Mouse (Mus musculus): ENCODE measurements at regions not wholly inside any gene's neighbourhood (a gene's known extent, or its start where the extent isn't known, plus 50 kb on each side); places are given as distances from the start of the nearest gene placed in this dataset.

GRCm38 (mm10) chr16:44621573-44621972 is 62.9 kb upstream of the Boc start:
- Histone ChIP-seq H3K9ac (ENCODE audit: low read length) (no peak overlapping the region), H3K36me3 (ENCODE audit: control insufficient read depth, insufficient read depth, low read length) (no peaks in the 10 kb centered on the region), H3K27me3 (replicated peaks; ENCODE audit: control insufficient read depth, insufficient read depth, low read length) (no peaks in the 10 kb centered on the region), H3K4me3 (ENCODE audit: low read depth, low read length) (no peak overlapping the region), H3K4me1 (replicated peaks; ENCODE audit: control insufficient read depth, insufficient read depth, low read length) (peaks cover 17% of the 10 kb centered on the region), H3K27ac (ENCODE audit: low read depth) (no peak overlapping the region), H3K4me2 (ENCODE audit: low read length) (no peak overlapping the region), H3K9me3 (ENCODE audit: control insufficient read depth, low read length) (no peaks in the 10 kb centered on the region)
- ATAC-seq (replicated peaks; ENCODE audit: low FRiP score, low TSS enrichment, low read depth) (no peak), DNase-seq (ENCODE audit: low spot score) (no peak)
- WGBS = 90% methylated on average over 5 of the region's 5 CpGs

DNA sequence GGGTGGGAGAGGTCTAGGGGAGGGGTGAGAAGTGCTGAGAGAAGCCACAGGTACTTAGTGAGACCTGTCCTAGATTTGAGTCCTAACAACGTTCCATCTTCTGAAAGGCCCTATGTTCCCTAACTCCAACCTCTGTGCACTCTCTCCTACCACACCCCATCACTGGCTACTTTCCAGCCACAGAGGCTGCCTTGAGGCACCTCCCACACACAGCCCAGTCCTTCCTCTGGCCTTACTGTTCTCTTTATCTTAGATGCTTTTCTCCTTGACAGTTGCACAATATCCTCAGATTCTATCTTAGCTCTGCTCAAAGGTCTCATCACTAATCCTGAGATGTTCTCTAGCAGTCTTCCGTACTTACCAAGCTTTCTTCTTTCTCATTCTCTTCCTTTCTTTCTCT is 61.8 kb upstream of the Boc start:
- Histone ChIP-seq H3K27ac (ENCODE audit: low read depth) (no peak overlapping the region), H3K36me3 (ENCODE audit: control insufficient read depth, insufficient read depth, low read length) (no peaks in the 10 kb centered on the region), H3K4me1 (replicated peaks; ENCODE audit: control insufficient read depth, insufficient read depth, low read length) (peaks cover 21% of the 10 kb centered on the region), H3K4me3 (ENCODE audit: low read depth, low read length) (no peak overlapping the region), H3K9ac (ENCODE audit: low read length) (no peak overlapping the region), H3K9me3 (ENCODE audit: control insufficient read depth, low read length) (no peaks in the 10 kb centered on the region), H3K4me2 (ENCODE audit: low read length) (no peak overlapping the region), H3K27me3 (replicated peaks; ENCODE audit: control insufficient read depth, insufficient read depth, low read length) (no peaks in the 10 kb centered on the region)
- WGBS = 79% methylated on average over 2 of the region's 2 CpGs
- ATAC-seq (replicated peaks; ENCODE audit: low FRiP score, low TSS enrichment, low read depth) (no peak), DNase-seq (ENCODE audit: low spot score) (no peak)

DNA sequence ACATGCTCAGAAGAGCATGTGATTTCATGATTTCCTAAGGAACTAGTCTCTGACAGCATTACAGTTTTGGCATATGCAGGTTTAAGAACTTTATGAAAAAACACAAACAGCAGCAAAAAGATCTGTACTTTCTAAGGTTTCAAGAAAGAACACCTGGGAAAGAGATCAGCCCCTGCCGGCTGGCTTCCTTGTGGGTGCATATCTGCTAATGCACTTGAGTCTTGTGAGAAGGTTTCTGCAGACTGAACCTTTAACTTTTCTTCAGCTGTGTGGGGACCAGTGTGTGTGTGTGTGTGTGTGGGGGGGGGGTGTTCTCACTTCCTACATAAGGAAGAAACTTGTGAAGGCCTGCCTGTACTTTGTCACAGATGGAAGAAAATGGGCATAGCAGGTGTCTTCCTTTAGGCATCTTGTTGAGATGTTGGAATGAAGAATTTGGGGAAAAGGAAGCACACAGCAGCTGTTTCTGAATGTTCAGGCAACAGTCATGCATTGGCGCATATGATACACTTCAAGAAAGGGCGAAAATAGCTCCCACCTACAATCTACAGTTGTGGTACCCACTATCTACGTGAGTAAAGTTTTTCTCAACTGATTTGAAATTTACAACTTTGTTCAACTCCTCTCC is 60.9 kb upstream of the Boc start:
- Histone ChIP-seq H3K9me3 (ENCODE audit: control insufficient read depth, low read length) (no peaks in the 10 kb centered on the region), H3K9ac (ENCODE audit: low read length) (no peak overlapping the region), H3K27me3 (replicated peaks; ENCODE audit: control insufficient read depth, insufficient read depth, low read length) (no peaks in the 10 kb centered on the region), H3K4me3 (ENCODE audit: low read depth, low read length) (no peak overlapping the region), H3K4me1 (replicated peaks; ENCODE audit: control insufficient read depth, insufficient read depth, low read length) (peaks cover 22% of the 10 kb centered on the region), H3K4me2 (ENCODE audit: low read length) (no peak overlapping the region), H3K36me3 (ENCODE audit: control insufficient read depth, insufficient read depth, low read length) (no peaks in the 10 kb centered on the region), H3K27ac (ENCODE audit: low read depth) (no peak overlapping the region)
- no peak for DNase-seq (ENCODE audit: low spot score)
- no peak for ATAC-seq (replicated peaks; ENCODE audit: low FRiP score, low TSS enrichment, low read depth)
- WGBS = 82% methylated on average over 4 of the region's 4 CpGs

DNA sequence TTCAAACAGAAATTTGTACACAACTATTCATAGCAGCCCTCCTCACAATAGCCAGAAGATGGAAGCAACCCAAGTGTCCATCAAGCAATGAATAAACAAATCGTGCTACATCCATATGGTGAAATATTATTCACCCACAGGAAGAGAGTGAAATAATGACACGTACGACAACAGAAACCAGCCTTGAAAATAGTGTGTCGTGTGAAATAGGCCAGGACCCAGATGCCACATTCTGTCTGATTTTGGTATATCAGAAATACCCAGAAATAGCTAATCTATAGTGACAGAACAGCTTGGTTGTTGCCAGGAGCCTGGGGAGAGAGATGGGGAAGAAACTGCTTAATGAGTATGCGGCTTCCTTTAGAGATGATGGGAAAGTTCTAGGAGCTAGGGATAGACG is 58.3 kb upstream of the Boc start:
- no peaks in the 10 kb centered on the region for H3K9me3 ChIP-seq (ENCODE audit: control insufficient read depth, low read length)
- WGBS = 73% methylated on average over 6 of the region's 6 CpGs
- H3K27ac ChIP-seq (ENCODE audit: low read depth) = peak overlapping the region; percentile 68
- ATAC-seq (replicated peaks; ENCODE audit: low FRiP score, low TSS enrichment, low read depth) = no peak
- no peak overlapping the region for H3K4me2 ChIP-seq (ENCODE audit: low read length)
- H3K4me1 ChIP-seq (replicated peaks; ENCODE audit: control insufficient read depth, insufficient read depth, low read length) = peaks cover 22% of the 10 kb centered on the region
- no peak overlapping the region for H3K4me3 ChIP-seq (ENCODE audit: low read depth, low read length)
- H3K36me3 ChIP-seq (ENCODE audit: control insufficient read depth, insufficient read depth, low read length) = no peaks in the 10 kb centered on the region
- H3K27me3 ChIP-seq (replicated peaks; ENCODE audit: control insufficient read depth, insufficient read depth, low read length) = no peaks in the 10 kb centered on the region
- DNase-seq (ENCODE audit: low spot score) = no peak
- H3K9ac ChIP-seq (ENCODE audit: low read length) = no peak overlapping the region

DNA sequence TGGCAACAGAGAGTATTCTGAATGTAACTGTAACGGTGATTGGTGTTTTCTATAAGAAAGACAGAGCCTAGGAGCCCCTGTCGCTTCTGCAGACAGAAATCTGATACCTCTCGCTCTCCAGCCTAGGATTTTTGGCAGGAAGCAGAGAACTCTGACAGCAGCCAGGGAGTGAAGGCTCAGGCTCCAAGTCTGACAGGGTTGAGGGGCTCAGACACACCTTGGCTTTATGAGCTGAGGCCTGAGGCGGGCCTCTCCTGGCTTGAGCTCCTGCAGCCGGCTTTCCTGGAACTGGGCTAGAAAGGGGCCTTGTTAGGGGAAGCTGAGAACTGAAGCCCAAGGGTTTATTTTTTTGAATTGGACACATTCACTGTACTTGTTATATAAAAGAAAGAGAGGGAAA is 57.7 kb upstream of the Boc start:
- peak; percentile 87 for ATAC-seq (replicated peaks; ENCODE audit: low FRiP score, low TSS enrichment, low read depth)
- H3K4me2 ChIP-seq (ENCODE audit: low read length) = peak overlapping the region; percentile 20
- 8% methylated on average over 5 of the region's 5 CpGs for WGBS

DNA sequence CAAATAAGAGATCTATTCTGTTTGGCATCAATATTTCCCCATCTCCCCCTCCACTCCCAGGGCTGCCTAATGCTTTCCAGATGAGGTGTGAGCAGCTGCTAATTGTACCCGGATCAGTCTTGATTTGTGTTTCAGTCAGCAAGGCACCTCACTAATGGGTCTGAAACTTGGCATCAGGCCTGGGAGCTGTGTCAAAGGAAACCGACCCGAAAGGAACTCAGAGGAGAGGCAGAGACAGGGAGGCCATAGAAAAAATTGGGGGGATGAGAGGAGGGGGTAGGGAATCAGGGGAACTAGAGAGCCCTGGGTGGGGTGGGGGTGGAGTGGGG is 57.1 kb upstream of the Boc start:
- peak; percentile 44 for ATAC-seq (replicated peaks; ENCODE audit: low FRiP score, low TSS enrichment, low read depth)
- no peaks in the 10 kb centered on the region for H3K36me3 ChIP-seq (ENCODE audit: control insufficient read depth, insufficient read depth, low read length)
- no peaks in the 10 kb centered on the region for H3K9me3 ChIP-seq (ENCODE audit: control insufficient read depth, low read length)
- no peak overlapping the region for H3K9ac ChIP-seq (ENCODE audit: low read length)
- H3K27me3 ChIP-seq (replicated peaks; ENCODE audit: control insufficient read depth, insufficient read depth, low read length) = no peaks in the 10 kb centered on the region
- H3K4me3 ChIP-seq (ENCODE audit: low read depth, low read length) = no peak overlapping the region
- peak; percentile 71 for DNase-seq (ENCODE audit: low spot score)
- H3K4me2 ChIP-seq (ENCODE audit: low read length) = peak overlapping the region; percentile 20
- H3K4me1 ChIP-seq (replicated peaks; ENCODE audit: control insufficient read depth, insufficient read depth, low read length) = peaks cover 22% of the 10 kb centered on the region
- H3K27ac ChIP-seq (ENCODE audit: low read depth) = peak overlapping the region; percentile 68
- 13% methylated on average over 3 of the region's 3 CpGs for WGBS

More for the DNA sequence above, 57.7 kb upstream of the Boc start:
- Histone ChIP-seq H3K4me3 (ENCODE audit: low read depth, low read length) (no peak overlapping the region), H3K27me3 (replicated peaks; ENCODE audit: control insufficient read depth, insufficient read depth, low read length) (no peaks in the 10 kb centered on the region), H3K36me3 (ENCODE audit: control insufficient read depth, insufficient read depth, low read length) (no peaks in the 10 kb centered on the region), H3K9ac (ENCODE audit: low read length) (no peak overlapping the region), H3K9me3 (ENCODE audit: control insufficient read depth, low read length) (no peaks in the 10 kb centered on the region), H3K27ac (ENCODE audit: low read depth) (peak overlapping the region; percentile 68), H3K4me1 (replicated peaks; ENCODE audit: control insufficient read depth, insufficient read depth, low read length) (peaks cover 22% of the 10 kb centered on the region)
- peak; percentile 78 for DNase-seq (ENCODE audit: low spot score)

- H3K9me3 ChIP-seq (ENCODE audit: control insufficient read depth, low read length) = no peaks in the 10 kb centered on the region
- H3K4me1 ChIP-seq (replicated peaks; ENCODE audit: control insufficient read depth, insufficient read depth, low read length) = peaks cover 22% of the 10 kb centered on the region
- H3K4me3 ChIP-seq (ENCODE audit: low read depth, low read length) = no peak overlapping the region
- no peaks in the 10 kb centered on the region for H3K27me3 ChIP-seq (replicated peaks; ENCODE audit: control insufficient read depth, insufficient read depth, low read length)
- no peak overlapping the region for H3K9ac ChIP-seq (ENCODE audit: low read length)
- H3K27ac ChIP-seq (ENCODE audit: low read depth) = peak overlapping the region; percentile 68
- ATAC-seq (replicated peaks; ENCODE audit: low FRiP score, low TSS enrichment, low read depth) (peak; percentile 22), DNase-seq (ENCODE audit: low spot score) (no peak)
- peak overlapping the region; percentile 20; the same call in 1 of the 2 replicates for H3K4me2 ChIP-seq (ENCODE audit: low read length)
- H3K36me3 ChIP-seq (ENCODE audit: control insufficient read depth, insufficient read depth, low read length) = no peaks in the 10 kb centered on the region
- WGBS = 42% methylated on average over 9 of the region's 9 CpGs
Measured at GRCm38 (mm10) chr16:44615172-44615877, 56.6 kb upstream of the Boc start.

- no peak for ATAC-seq (replicated peaks; ENCODE audit: low FRiP score, low TSS enrichment, low read depth)
- 93% methylated on average over 5 of the region's 5 CpGs for WGBS
- Histone ChIP-seq H3K9ac (ENCODE audit: low read length) (no peak overlapping the region), H3K27me3 (replicated peaks; ENCODE audit: control insufficient read depth, insufficient read depth, low read length) (no peaks in the 10 kb centered on the region), H3K4me3 (ENCODE audit: low read depth, low read length) (no peak overlapping the region), H3K36me3 (ENCODE audit: control insufficient read depth, insufficient read depth, low read length) (no peaks in the 10 kb centered on the region), H3K4me1 (replicated peaks; ENCODE audit: control insufficient read depth, insufficient read depth, low read length) (peaks cover 22% of the 10 kb centered on the region), H3K27ac (ENCODE audit: low read depth) (no peak overlapping the region), H3K9me3 (ENCODE audit: control insufficient read depth, low read length) (no peaks in the 10 kb centered on the region), H3K4me2 (ENCODE audit: low read length) (no peak overlapping the region)
- DNase-seq (ENCODE audit: low spot score) = no peak
Measured at GRCm38 (mm10) chr16:44614235-44614634, 55.5 kb upstream of the Boc start.

DNA sequence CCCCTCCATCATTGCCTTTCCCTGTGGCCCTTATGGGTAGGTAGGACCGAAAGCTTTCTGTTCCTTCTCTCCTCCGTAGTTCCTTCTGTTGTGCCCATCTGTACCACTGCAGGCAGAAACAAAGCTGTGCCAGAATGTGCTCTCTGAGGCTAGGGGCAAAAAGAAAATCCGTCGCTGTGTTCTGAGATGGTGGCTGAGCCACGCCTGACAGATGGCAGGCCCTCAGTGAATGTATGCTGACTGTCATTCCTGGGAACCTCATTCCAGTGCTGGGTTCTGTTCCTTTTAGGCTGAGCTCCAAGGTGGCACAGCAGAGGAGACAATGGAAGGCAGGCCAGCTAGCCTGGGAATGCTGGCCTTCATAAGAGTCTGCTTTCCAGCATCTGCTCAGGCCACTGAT is 54.0 kb upstream of the Boc start:
- Histone ChIP-seq H3K9me3 (ENCODE audit: control insufficient read depth, low read length) (no peaks in the 10 kb centered on the region), H3K4me2 (ENCODE audit: low read length) (no peak overlapping the region), H3K27me3 (replicated peaks; ENCODE audit: control insufficient read depth, insufficient read depth, low read length) (no peaks in the 10 kb centered on the region), H3K4me3 (ENCODE audit: low read depth, low read length) (no peak overlapping the region), H3K4me1 (replicated peaks; ENCODE audit: control insufficient read depth, insufficient read depth, low read length) (peaks cover 22% of the 10 kb centered on the region), H3K27ac (ENCODE audit: low read depth) (no peak overlapping the region), H3K9ac (ENCODE audit: low read length) (no peak overlapping the region), H3K36me3 (ENCODE audit: control insufficient read depth, insufficient read depth, low read length) (no peaks in the 10 kb centered on the region)
- ATAC-seq (replicated peaks; ENCODE audit: low FRiP score, low TSS enrichment, low read depth) (no peak), DNase-seq (ENCODE audit: low spot score) (no peak)
- WGBS = 82% methylated on average over 5 of the region's 5 CpGs

All from intestine, embryonic 14.5 days (tissue).